Mouse (Mus musculus) T-helper 17 cell (primary cell): ENCODE data around the gene Wwc1.

Source experiments
- in situ Hi-C, 2 experiments: fragments of 300-600 bp; cut with MboI, MseI; formaldehyde crosslinking; loops; 1 replicate in 1 of 2; 2 replicates in 1 of 2; pipeline ENCODE4 v1.15.1; 2025; ENCODE audit warnings: high pct_unique_total_duplicates in 2 of 2

The Wwc1 gene

GRCm38 (mm10) chr11:35980411-35980917 lies at the start of gene Wwc1:
Wwc1 (minus strand) TSS chr11:35980527.
- in situ Hi-C loops, result no loop called here

- in situ Hi-C loops, result no loop called here
Measured at GRCm38 (mm10) chr11:36020009-36020408, 39.7 kb upstream of the Wwc1 start.

GRCm38 (mm10) chr11:36013179-36013578 lies 32.9 kb upstream of the Wwc1 start:
- in situ Hi-C loops, result no loop called here

- in situ Hi-C loops, result loop anchor here in 1 of 2 experiments (5.0 kb wide), 1 partner anchor 162 kb away; no protein-coding TSS in a partner anchor
Measured at GRCm38 (mm10) chr11:36009281-36010208, 29.2 kb upstream of the Wwc1 start.

GRCm38 (mm10) chr11:36002900-36003299 lies 22.6 kb upstream of the Wwc1 start:
- in situ Hi-C loops, result loop anchor here in 1 of 2 experiments (5.0 kb wide), 1 partner anchor 156 kb away; no protein-coding TSS in a partner anchor

- in situ Hi-C loops, result loop anchor here in 1 of 2 experiments (5.0 kb wide), 1 partner anchor 154 kb away; no protein-coding TSS in a partner anchor
Measured at GRCm38 (mm10) chr11:36001282-36001970, 21.1 kb upstream of the Wwc1 start.

- in situ Hi-C loops, result loop anchor here in 1 of 2 experiments (5.0 kb wide), 1 partner anchor 153 kb away; no protein-coding TSS in a partner anchor
Measured at GRCm38 (mm10) chr11:36000585-36001281, 20.4 kb upstream of the Wwc1 start.

- in situ Hi-C loops, result loop anchor here in 1 of 2 experiments (5.0 kb wide), 1 partner anchor 153 kb away; no protein-coding TSS in a partner anchor
Measured at GRCm38 (mm10) chr11:36000038-36000437, 19.7 kb upstream of the Wwc1 start.

- in situ Hi-C loops, result no loop called here
Measured at GRCm38 (mm10) chr11:35998048-35998447, 17.7 kb upstream of the Wwc1 start.

GRCm38 (mm10) chr11:35995310-35995709 lies 15.0 kb upstream of the Wwc1 start:
- in situ Hi-C loops, result no loop called here

- in situ Hi-C loops, result no loop called here
Measured at GRCm38 (mm10) chr11:35991846-35992245, 11.5 kb upstream of the Wwc1 start.

- in situ Hi-C loops, result no loop called here
Measured at GRCm38 (mm10) chr11:35989967-35990366, 9.6 kb upstream of the Wwc1 start.

GRCm38 (mm10) chr11:35985841-35986393 lies 5.6 kb upstream of the Wwc1 start:
- in situ Hi-C loops, result no loop called here

GRCm38 (mm10) chr11:35982734-35983133 lies 2.4 kb upstream of the Wwc1 start:
- in situ Hi-C loops, result no loop called here

GRCm38 (mm10) chr11:35979733-35980410 lies 455 bp downstream of the Wwc1 start:
- in situ Hi-C loops, result no loop called here

GRCm38 (mm10) chr11:35979266-35979732 lies 1.0 kb downstream of the Wwc1 start:
- in situ Hi-C loops, result no loop called here

- in situ Hi-C loops, result no loop called here
Measured at GRCm38 (mm10) chr11:35977796-35978195, 2.5 kb downstream of the Wwc1 start.

- in situ Hi-C loops, result no loop called here
Measured at GRCm38 (mm10) chr11:35977096-35977495, 3.2 kb downstream of the Wwc1 start.

- in situ Hi-C loops, result no loop called here
Measured at GRCm38 (mm10) chr11:35976482-35976881, 3.8 kb downstream of the Wwc1 start.
